Mouse (Mus musculus) lung, embryonic 16.5 days (tissue): ENCODE data around the gene Tnk2. TPM values are rescaled to one million over a fixed set of nuclear protein-coding genes. Genes with fewer than 3 reads are reported as not detected.

Experiments
- ATAC-seq: fragments of 200-750 bp; cut with Nextera tagmentation; 2 replicates; pipeline ENCODE4 v1.8.0; 2017; ENCODE audit warnings: low read depth, mild to moderate bottlenecking, moderate library complexity
- H3K27ac ChIP-seq: fragments of 300-500 bp; sonication (generic); 2 replicates; pipeline ENCODE4 v1.5.1; 2014; ENCODE audit warnings: mild to moderate bottlenecking, control low read depth, low read length
- H3K27me3 ChIP-seq: fragments of 300-500 bp; sonication (generic); 2 replicates; pipeline ENCODE4 v1.6.1; 2014; ENCODE audit warnings: low read depth, low read length, mixed read lengths; ENCODE audit not compliant: control insufficient read depth, insufficient read depth
- H3K36me3 ChIP-seq: fragments of 300-500 bp; sonication (generic); 2 replicates; pipeline ENCODE4 v1.6.1; 2014; ENCODE audit warnings: low read length; ENCODE audit not compliant: control insufficient read depth, insufficient read depth
- H3K4me1 ChIP-seq: fragments of 300-500 bp; sonication (generic); replicated peaks from 2 replicates; pipeline ENCODE4 v1.6.1; 2014; ENCODE audit warnings: low read length, mixed read lengths; ENCODE audit not compliant: control insufficient read depth, insufficient read depth
- H3K4me2 ChIP-seq: fragments of 300-500 bp; sonication (generic); 2 replicates; pipeline ENCODE4 v1.6.1; 2014; ENCODE audit warnings: low read depth, low read length, control low read depth
- H3K4me3 ChIP-seq: fragments of 300-500 bp; sonication (generic); 2 replicates; pipeline ENCODE4 v1.5.1; 2014; ENCODE audit warnings: mild to moderate bottlenecking, low read length, control low read depth
- H3K9ac ChIP-seq: fragments of 300-500 bp; sonication (generic); 2 replicates; pipeline ENCODE4 v1.6.1; 2014; ENCODE audit warnings: low read length, control low read depth
- H3K9me3 ChIP-seq: fragments of 300-500 bp; sonication (generic); 2 replicates; pipeline ENCODE4 v1.6.1; 2016; ENCODE audit warnings: low read length; ENCODE audit not compliant: control insufficient read depth
- WGBS: fragments of 180-500 bp; shearing (Covaris S2); extraction: QIAGEN DNeasy Blood & Tissue Kit; methylation state at CpG from one replicate; pipeline ENCODE4 v1.1.7; 2014; 5-methylcytosine and 5-hydroxymethylcytosine counted together
- polyA plus RNA-seq: library from polyadenylated mRNA; unstranded; fragments of >200 nt; fragmentation: Nextera tagmentation; extraction: Ambion mirVana; gene quantifications from 2 replicates; pipeline ENCODE4 v1.2.1, GENCODE M21; 2015

The Tnk2 gene
- polyA plus RNA-seq, result 15.4 and 18.0 TPM in 2 replicates

DNA sequence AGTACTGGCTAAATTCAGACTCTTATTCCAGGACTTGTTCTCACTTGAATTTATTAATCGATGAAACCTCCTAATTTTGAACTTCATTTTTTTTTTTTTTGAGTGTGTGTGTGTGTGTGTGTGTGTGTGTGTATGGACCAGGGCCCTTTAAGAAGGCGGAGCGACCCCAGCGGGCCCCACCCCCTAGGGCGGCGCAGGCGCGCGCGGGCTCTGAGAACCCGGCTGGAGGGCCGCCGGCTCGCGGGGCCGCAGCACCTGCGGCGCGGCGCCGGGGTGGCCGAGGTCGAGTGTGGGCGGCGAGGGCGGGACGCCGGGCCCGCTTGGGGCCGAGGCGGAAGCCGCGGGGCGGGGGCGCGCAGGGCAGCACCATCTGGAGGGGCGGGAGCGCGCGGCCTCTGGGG lies at the start of gene Tnk2:
TSS of gene Tnk2 (plus strand) at position 214 of the 401 bp plus-strand sequence.
- 1% methylated on average over 22 of the region's 40 CpGs for whole genome bisulfite sequencing
- Histone ChIP-seq H3K36me3 (no peaks in the 10 kb centered on the region), H3K4me2 (peak within 1 kb of the TSS; percentile 98), H3K27me3 (no peaks in the 10 kb centered on the region), H3K9ac (peak within 1 kb of the TSS; percentile 93), H3K4me3 (peak within 1 kb of the TSS; percentile 90), H3K27ac (peak within 1 kb of the TSS; percentile 79), H3K4me1 (peaks cover 29% of the 10 kb centered on the region), H3K9me3 (no peaks in the 10 kb centered on the region)
- ATAC-seq, result peak; percentile 91

GRCm38 (mm10) chr16:32593916-32594315 lies 49.8 kb upstream of the Tnk2 start:
- Histone ChIP-seq H3K27ac (no peak overlapping the region; the same call in 1 of the 2 replicates), H3K9ac (no peak overlapping the region), H3K27me3 (no peaks in the 10 kb centered on the region), H3K4me2 (no peak overlapping the region), H3K4me3 (no peak overlapping the region), H3K9me3 (no peaks in the 10 kb centered on the region), H3K4me1 (0 out of 2 replicates have a peak, but pooled peaks cover 3% of the 10 kb centered on the region), H3K36me3 (no peaks in the 10 kb centered on the region)
- no peak for ATAC-seq
- WGBS, result 68% methylated on average over 5 of the region's 5 CpGs

DNA sequence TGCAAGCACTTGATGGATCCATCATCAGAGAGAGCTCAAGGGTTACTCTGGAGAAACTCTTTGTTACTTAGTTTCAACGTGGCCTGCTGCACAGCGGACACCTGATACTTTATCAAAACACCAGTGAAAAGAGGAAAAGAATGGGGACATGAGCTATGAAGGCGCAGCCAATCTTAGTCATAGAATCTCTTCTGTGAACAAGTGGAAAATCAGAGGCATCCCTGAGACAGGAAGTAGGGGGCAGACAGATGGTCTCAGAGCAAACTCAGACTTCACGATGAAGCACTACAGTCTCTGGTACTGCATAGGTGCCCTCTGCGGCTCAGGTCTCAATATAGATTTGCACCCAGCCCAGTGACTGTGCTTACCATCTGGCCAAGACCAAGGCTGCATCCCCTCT lies 49.0 kb upstream of the Tnk2 start:
- no peak for ATAC-seq
- Histone ChIP-seq H3K9ac (no peak overlapping the region), H3K4me1 (0 out of 2 replicates have a peak, but pooled peaks cover 3% of the 10 kb centered on the region), H3K36me3 (no peaks in the 10 kb centered on the region), H3K27ac (no peak overlapping the region), H3K4me2 (no peak overlapping the region), H3K4me3 (no peak overlapping the region), H3K9me3 (no peaks in the 10 kb centered on the region), H3K27me3 (no peaks in the 10 kb centered on the region)
- 73% methylated on average over 5 of the region's 5 CpGs for WGBS

- Histone ChIP-seq H3K9me3 (no peaks in the 10 kb centered on the region), H3K27me3 (no peaks in the 10 kb centered on the region), H3K4me1 (0 out of 2 replicates have a peak, but pooled peaks cover 3% of the 10 kb centered on the region), H3K4me2 (no peak overlapping the region), H3K9ac (no peak overlapping the region), H3K36me3 (no peaks in the 10 kb centered on the region), H3K4me3 (no peak overlapping the region), H3K27ac (no peak overlapping the region)
- no peak for ATAC-seq
- 79% methylated on average over 10 of the region's 10 CpGs for WGBS
Observed at GRCm38 (mm10) chr16:32595142-32595855, 48.4 kb upstream of the Tnk2 start.

DNA sequence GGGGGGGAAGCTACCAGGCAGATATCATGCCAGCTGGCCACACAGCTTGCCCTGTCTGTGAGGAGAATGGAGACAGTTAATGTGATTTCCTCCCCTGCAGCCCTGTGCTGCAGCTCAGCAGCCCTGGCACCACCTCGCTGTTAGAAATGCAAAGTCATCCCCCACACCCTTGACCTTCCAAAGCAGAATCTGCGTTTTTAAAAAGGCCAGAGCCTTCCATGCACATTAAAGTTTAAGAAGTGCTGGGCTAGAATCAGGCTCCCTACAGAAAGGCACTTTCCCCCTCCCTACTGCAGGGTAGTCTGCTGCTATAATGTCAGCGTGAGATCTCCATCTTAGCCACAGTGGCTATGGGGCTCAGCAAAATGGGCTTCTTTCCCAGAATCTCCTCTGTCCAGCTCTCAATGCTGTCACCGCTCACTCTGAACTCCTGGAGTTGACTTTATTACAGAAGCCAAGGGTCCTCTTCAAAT lies 45.7 kb upstream of the Tnk2 start:
- no peak overlapping the region for H3K4me2 ChIP-seq
- no peak overlapping the region for H3K9ac ChIP-seq
- H3K27me3 ChIP-seq, result no peaks in the 10 kb centered on the region
- H3K4me1 ChIP-seq, result 0 out of 2 replicates have a peak, but pooled peaks cover 3% of the 10 kb centered on the region
- no peak overlapping the region for H3K4me3 ChIP-seq
- H3K9me3 ChIP-seq, result no peaks in the 10 kb centered on the region
- no peak overlapping the region for H3K27ac ChIP-seq
- peak; percentile 64; the same call in 1 of the 2 replicates for ATAC-seq
- WGBS, result 17% methylated on average over 4 of the region's 4 CpGs
- no peaks in the 10 kb centered on the region for H3K36me3 ChIP-seq

- H3K4me1 ChIP-seq, result 0 out of 2 replicates have a peak, but pooled peaks cover 3% of the 10 kb centered on the region
- H3K4me2 ChIP-seq, result no peak overlapping the region
- H3K9me3 ChIP-seq, result no peaks in the 10 kb centered on the region
- H3K4me3 ChIP-seq, result no peak overlapping the region
- no peaks in the 10 kb centered on the region for H3K36me3 ChIP-seq
- H3K27me3 ChIP-seq, result no peaks in the 10 kb centered on the region
- 91% methylated on average over 1 of the region's 1 CpGs for WGBS
- H3K27ac ChIP-seq, result no peak overlapping the region
- H3K9ac ChIP-seq, result no peak overlapping the region
- ATAC-seq, result no peak
Observed at GRCm38 (mm10) chr16:32599151-32599550, 44.5 kb upstream of the Tnk2 start.

DNA sequence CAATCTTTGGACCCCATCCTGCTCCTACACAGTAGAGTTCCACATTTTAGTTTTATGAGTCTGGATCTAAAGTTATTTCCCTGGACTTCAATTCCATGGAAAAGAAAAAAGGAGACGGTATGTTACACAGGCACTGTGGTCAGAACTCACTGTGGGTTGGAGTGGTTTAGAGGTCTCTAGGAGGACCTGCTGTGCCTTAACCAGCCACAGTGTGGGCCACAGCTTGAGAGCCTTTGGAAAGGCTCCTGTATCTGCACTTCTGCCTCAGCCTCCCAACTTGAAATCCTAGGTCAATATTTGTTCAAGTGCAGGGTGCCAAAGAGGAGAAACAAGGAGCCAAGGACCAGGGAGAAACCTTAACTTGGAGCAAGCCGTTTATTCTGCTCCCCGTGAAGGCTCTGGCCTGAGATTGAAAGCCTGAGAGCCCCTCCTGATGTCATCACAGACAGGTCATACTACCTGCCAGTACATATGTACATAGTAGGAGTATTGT lies 41.4 kb upstream of the Tnk2 start:
- WGBS, result 58% methylated on average over 3 of the region's 3 CpGs
- peak; percentile 88 for ATAC-seq
- H3K36me3 ChIP-seq, result no peaks in the 10 kb centered on the region
- no peak overlapping the region for H3K9ac ChIP-seq
- no peaks in the 10 kb centered on the region for H3K9me3 ChIP-seq
- H3K4me3 ChIP-seq, result no peak overlapping the region
- no peak overlapping the region for H3K4me2 ChIP-seq
- no peaks in the 10 kb centered on the region for H3K27me3 ChIP-seq
- H3K4me1 ChIP-seq, result 0 out of 2 replicates have a peak, but pooled peaks cover 3% of the 10 kb centered on the region
- peak overlapping the region; percentile 40 for H3K27ac ChIP-seq

DNA sequence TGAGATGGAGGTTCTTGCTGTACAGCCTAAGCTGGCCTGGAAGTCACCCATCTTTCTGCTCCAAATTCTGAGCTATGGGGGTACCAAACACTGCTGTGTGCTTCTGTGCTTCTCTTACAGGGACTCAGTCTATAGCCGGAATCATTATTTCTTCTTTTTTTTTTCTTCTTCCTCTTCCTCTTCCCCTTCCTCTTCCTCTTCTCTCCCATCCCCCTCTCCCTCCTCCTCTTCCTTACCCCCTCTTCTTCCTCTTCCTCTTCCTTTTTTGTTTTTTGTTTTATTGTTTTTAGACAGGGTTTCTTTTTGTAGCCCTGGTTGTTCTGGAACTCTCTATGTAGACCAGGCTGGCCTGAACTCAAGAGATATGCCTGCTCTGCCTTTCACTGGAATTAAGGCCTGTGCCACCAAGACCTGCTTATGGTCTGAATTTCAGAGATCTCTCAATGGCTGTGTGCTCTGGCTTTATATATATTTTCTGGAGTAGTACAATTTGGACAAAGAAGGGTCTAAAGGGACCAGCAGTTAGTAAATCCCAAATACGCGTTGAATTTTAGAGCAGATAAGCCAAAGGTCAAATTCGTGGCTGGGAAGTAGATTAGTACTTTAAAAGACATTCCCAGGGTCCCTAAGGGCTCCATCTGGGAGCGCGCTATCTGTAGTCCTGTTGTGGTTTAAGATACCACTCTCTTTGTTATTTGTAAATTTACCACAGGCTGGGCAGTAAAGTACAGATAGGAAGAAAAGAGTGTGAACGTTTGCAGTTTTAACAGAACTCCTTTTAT lies 35.9 kb upstream of the Tnk2 start:
- Histone ChIP-seq H3K36me3 (no peaks in the 10 kb centered on the region), H3K9me3 (no peaks in the 10 kb centered on the region), H3K4me3 (no peak overlapping the region; the same call in none of the 2 replicates), H3K27ac (peak overlapping the region; percentile 41), H3K4me1 (peaks cover 3% of the 10 kb centered on the region), H3K27me3 (no peaks in the 10 kb centered on the region), H3K9ac (no peak overlapping the region; the same call in 1 of the 2 replicates), H3K4me2 (peak overlapping the region; percentile 90)
- no peak for ATAC-seq
- WGBS, result 53% methylated on average over 7 of the region's 7 CpGs

- no peak for ATAC-seq
- WGBS, result 10% methylated on average over 8 of the region's 8 CpGs
- peak overlapping the region; percentile 85 for H3K9ac ChIP-seq
Observed at GRCm38 (mm10) chr16:32608344-32608711, 35.3 kb upstream of the Tnk2 start.

More at GRCm38 (mm10) chr16:32608344-32608711, 35.3 kb upstream of the Tnk2 start:
- Histone ChIP-seq H3K4me3 (peak overlapping the region; percentile 86), H3K4me1 (peaks cover 3% of the 10 kb centered on the region), H3K36me3 (no peaks in the 10 kb centered on the region), H3K27ac (peak overlapping the region; percentile 41), H3K27me3 (no peaks in the 10 kb centered on the region), H3K9me3 (no peaks in the 10 kb centered on the region), H3K4me2 (peak overlapping the region; percentile 90)
